Mouse (Mus musculus) left cerebral cortex, postnatal 14 days (tissue): ENCODE results near the gene Ash1l. TPM values are rescaled to one million over a fixed set of nuclear protein-coding genes. Genes with fewer than 3 reads are reported as not detected.
A peak's percentile ranks its signal among the peaks of the same experiment; 100 is the strongest.

ENCODE experiments used
- DNase-seq, 2 experiments: peaks; one replicate each; pipeline ENCODE4 v3.0.0; 2021 to 2022; ENCODE audit warnings: low spot score in 2 of 2, mixed read lengths in 1 of 2
- intact Hi-C: fragments of 180-260 bp; cut with DNase I; formaldehyde crosslinking; loops from one replicate; pipeline ENCODE4 v1.15.1; 2025
- total RNA-seq, 2 experiments: library from RNA; stranded (reverse); gene quantifications; 2 replicates each; pipeline ENCODE4 v1.2.3; 2021

Gene Ash1l
- total RNA-seq, 2 experiments from 2014 or later = 64.0 to 66.9 TPM

DNA sequence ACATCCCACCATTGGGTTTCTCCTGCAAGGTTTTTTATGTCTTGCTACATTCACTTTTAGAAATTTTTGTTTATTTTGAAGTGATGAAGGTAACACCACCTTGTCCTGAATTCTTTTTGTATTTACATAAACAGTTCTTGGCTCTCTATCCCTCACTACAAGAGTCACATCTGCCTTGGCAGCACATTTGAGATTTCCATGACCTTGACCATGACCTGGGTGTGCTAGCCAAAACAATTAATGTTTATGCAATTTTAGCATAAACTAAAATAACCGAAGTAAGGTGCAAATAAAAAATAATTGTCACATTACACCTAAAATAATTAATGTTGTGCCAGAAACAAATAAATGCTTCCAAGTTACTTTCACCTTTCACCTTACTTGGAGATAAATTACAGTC is 157.7 kb downstream of the Ash1l start:
- intact Hi-C loops = no loop called here
- no peak for DNase-seq

DNA sequence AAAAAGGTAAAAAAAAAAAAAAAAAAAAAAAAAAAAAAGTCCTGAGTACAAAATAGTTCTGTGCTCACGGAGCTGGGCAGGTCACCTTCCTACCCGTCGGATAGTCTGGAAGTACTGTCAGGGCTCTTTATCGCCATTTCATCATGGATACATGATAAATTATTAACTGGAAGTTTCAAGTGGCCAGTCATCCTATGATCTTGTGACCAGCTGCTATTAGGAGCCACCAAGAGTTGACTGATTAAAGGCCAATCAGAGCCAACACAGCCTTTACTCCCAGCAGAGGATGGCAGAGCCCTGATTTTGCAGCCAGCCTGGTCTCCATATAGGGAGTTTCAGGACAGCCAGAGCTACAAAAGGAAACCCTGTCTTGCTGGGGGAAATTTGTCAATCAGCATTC is 162.6 kb downstream of the Ash1l start:
- intact Hi-C loops = no loop called here
- DNase-seq = no peak

DNA sequence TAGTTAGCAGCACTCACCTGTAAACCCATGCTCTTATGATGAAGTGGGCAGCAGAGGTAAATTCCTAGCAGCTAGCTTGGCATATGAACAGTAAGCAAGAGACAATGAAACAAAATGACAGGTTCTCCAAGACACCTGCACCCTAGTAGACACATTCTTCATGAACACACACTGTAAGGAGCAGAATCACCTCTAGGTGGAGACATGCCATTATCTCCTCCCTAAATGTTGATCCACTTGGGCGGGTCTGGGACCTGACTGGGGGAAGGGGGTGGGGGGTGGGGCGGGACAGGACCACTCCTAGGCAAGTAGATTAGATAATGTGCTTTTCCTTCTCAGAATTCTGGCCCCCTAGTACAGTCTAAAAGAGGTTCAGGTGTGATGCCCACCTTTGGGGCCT is 165.1 kb downstream of the Ash1l start:
- intact Hi-C loops = loop anchor here (5.0 kb wide), 2 partner anchors 42 to 97 kb away; no protein-coding TSS in a partner anchor
- peak in 1 of 2 experiments; percentile 36 for DNase-seq

DNA sequence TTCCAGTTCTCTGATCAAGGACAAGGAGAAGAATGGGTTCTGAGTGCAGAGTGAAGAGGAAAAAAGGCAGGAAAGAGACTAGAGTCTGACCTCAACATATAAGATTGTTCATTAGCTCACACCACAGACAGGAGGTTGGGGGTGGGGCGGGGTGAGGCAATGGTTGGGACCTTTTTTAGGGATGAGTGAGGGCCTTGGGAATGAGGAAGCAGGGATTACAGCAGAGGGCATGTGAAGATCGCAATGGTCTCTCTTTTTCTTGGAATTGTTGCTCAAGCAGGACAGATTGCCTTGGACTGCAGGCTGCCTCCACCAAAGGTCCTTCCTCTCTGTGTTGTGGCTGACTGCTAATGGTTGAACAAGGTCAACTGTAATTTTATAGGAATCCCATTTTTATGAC is 172.9 kb downstream of the Ash1l start:
- intact Hi-C loops = no loop called here
- no peak for DNase-seq

DNA sequence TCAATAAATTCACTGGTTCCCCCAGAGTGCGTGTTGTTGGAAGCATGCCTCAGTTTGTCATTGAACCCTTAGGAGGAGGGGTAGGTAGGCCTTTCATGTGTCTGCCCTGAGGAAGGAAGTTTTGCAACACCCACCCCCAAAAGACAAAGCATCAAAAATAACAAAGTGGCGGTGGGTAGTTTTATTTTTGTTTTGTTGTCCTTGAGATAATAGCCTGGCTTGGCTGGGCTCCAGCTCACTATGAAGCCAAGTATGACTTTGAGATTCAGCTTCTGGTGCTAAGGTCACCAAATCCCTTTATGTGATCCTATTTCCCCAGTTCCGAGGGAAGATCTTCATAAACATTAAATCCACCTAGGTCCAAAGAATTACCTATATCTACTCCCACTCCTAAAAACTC is 173.8 kb downstream of the Ash1l start:
- intact Hi-C loops = no loop called here

DNA sequence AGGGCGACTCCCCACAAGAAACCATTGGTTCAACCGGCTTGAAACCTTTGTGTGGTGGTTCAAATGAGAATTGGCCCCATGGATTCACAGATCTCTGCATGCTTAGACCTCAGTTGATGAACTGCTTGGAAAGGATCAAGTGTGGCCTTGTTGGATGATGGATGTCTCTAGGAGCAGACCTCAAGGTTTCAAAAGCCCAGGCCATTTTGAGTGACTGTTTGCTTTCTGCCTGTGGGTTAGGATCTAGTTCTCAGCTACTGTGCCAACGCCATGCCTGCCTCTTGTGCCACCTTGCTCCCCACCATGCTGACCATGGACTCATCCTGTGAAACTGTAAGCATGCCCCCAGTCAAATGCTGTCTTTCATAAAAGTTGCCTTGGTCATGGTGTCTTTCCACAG is 175.6 kb downstream of the Ash1l start:
- no peak for DNase-seq
- intact Hi-C loops = no loop called here

More for the DNA sequence above, 173.8 kb downstream of the Ash1l start:
- DNase-seq = no peak

Other genes starting within 250 kb of the Ash1l start
- gene Rit1, start 233.8 kb upstream of the Ash1l start, total RNA-seq = 10 to 100 TPM; 45.5 to 47.8 TPM
- gene Syt11, start 175.5 kb upstream of the Ash1l start, total RNA-seq = 100 to 1,000 TPM; 491 to 530 TPM
- gene Gon4l, start 115.4 kb upstream of the Ash1l start, total RNA-seq = 10 to 100 TPM; 41.6 to 42.3 TPM
- gene Msto1, start 36.6 kb upstream of the Ash1l start, total RNA-seq = 10 to 100 TPM; 22.8 to 28.7 TPM
- 100 to 1,000 TPM; 109 to 111 TPM for gene Dap3, start 559 bp downstream of the Ash1l start, total RNA-seq
- 100 to 1,000 TPM; 205 to 214 TPM for gene Rusc1, start 142.7 kb downstream of the Ash1l start, total RNA-seq
- gene Gm43738, start 150.5 kb downstream of the Ash1l start, total RNA-seq = not detected
- gene Fdps, start 151.3 kb downstream of the Ash1l start, total RNA-seq = 100 to 1,000 TPM in 1 of 2 experiments, 10 to 100 TPM in 1; 97.9 to 102 TPM
- gene Pklr, start 185.5 kb downstream of the Ash1l start, total RNA-seq = not detected
- gene Hcn3, start 209.6 kb downstream of the Ash1l start, total RNA-seq = 10 to 100 TPM; 20.4 to 25.1 TPM
- gene Clk2, start 214.2 kb downstream of the Ash1l start, total RNA-seq = 10 to 100 TPM; 46.7 TPM
- gene Scamp3, start 226.9 kb downstream of the Ash1l start, total RNA-seq = 10 to 100 TPM; 77.0 to 79.2 TPM
- 10 to 100 TPM; 73.5 to 77.2 TPM for gene Fam189b, start 232.5 kb downstream of the Ash1l start, total RNA-seq